Mouse (Mus musculus) lung, embryonic 15.5 days (tissue): ENCODE results near the gene A430033K04Rik. TPM values are rescaled to one million over a fixed set of nuclear protein-coding genes. Genes with fewer than 3 reads are reported as not detected.

Experiments
- ATAC-seq: fragments of 200-750 bp; cut with Nextera tagmentation; 2 replicates; pipeline ENCODE4 v1.8.0; 2017; ENCODE audit warnings: moderate number of reproducible peaks, borderline replicate concordance; ENCODE audit not compliant: low FRiP score, low TSS enrichment; ENCODE audit errors: extremely low read depth
- H3K27ac ChIP-seq: fragments of 300-500 bp; sonication (generic); 2 replicates; pipeline ENCODE4 v1.5.1; 2015; ENCODE audit warnings: moderate library complexity, mild to moderate bottlenecking, inconsistent platforms
- H3K27me3 ChIP-seq: fragments of 300-500 bp; sonication (generic); 2 replicates; pipeline ENCODE4 v1.6.1; 2015; ENCODE audit warnings: inconsistent platforms
- H3K36me3 ChIP-seq: fragments of 300-500 bp; sonication (generic); 2 replicates; pipeline ENCODE4 v1.6.1; 2015; ENCODE audit warnings: inconsistent platforms
- H3K4me1 ChIP-seq: fragments of 300-500 bp; sonication (generic); 2 replicates; pipeline ENCODE4 v1.6.1; 2015; ENCODE audit warnings: inconsistent platforms
- H3K4me2 ChIP-seq: fragments of 300-500 bp; sonication (generic); 2 replicates; pipeline ENCODE4 v1.6.1; 2015; ENCODE audit warnings: inconsistent platforms, mild to moderate bottlenecking, moderate library complexity
- H3K4me3 ChIP-seq: fragments of 300-500 bp; sonication (generic); 2 replicates; pipeline ENCODE4 v1.5.1; 2015; ENCODE audit warnings: mild to moderate bottlenecking, inconsistent platforms
- H3K9ac ChIP-seq: fragments of 300-500 bp; sonication (generic); 2 replicates; pipeline ENCODE4 v1.6.1; 2015; ENCODE audit warnings: inconsistent platforms
- H3K9me3 ChIP-seq: fragments of 300-500 bp; sonication (generic); 2 replicates; pipeline ENCODE4 v1.6.1; 2016; ENCODE audit warnings: inconsistent platforms
- WGBS: fragments of 180-500 bp; shearing (Covaris S2); methylation state at CpG from one replicate; pipeline ENCODE4 v1.1.7; 2015; 5-methylcytosine and 5-hydroxymethylcytosine counted together
- polyA plus RNA-seq: library from polyadenylated mRNA; unstranded; fragments of >200 nt; fragmentation: Nextera tagmentation; extraction: Ambion mirVana; gene quantifications from 2 replicates; pipeline ENCODE4 v1.2.1, GENCODE M21; 2015

Gene A430033K04Rik
- polyA plus RNA-seq, 1 experiment from 2014 or later: 15.7 TPM

- Histone ChIP-seq H3K27ac (no peak overlapping the region), H3K36me3 (no peaks in the 10 kb centered on the region), H3K27me3 (no peaks in the 10 kb centered on the region), H3K4me2 (no peak overlapping the region), H3K9ac (no peak overlapping the region), H3K4me1 (no peaks in the 10 kb centered on the region), H3K4me3 (no peak overlapping the region), H3K9me3 (no peaks in the 10 kb centered on the region)
- ATAC-seq: no peak
- WGBS: 92% methylated on average over 3 of the region's 3 CpGs
Observed at GRCm38 (mm10) chr5:138657407-138657806, 34.7 kb downstream of the A430033K04Rik start.

GRCm38 (mm10) chr5:138657854-138658253 is 35.2 kb downstream of the A430033K04Rik start:
- 28% methylated on average over 6 of the region's 6 CpGs for WGBS
- H3K27ac ChIP-seq: no peak overlapping the region
- H3K4me2 ChIP-seq: no peak overlapping the region
- 0 out of 2 replicates have a peak, but pooled peaks have one; percentile 55 for ATAC-seq
- no peaks in the 10 kb centered on the region for H3K27me3 ChIP-seq
- no peaks in the 10 kb centered on the region for H3K36me3 ChIP-seq
- no peaks in the 10 kb centered on the region for H3K4me1 ChIP-seq
- H3K4me3 ChIP-seq: no peak overlapping the region
- H3K9me3 ChIP-seq: no peaks in the 10 kb centered on the region
- no peak overlapping the region for H3K9ac ChIP-seq

GRCm38 (mm10) chr5:138658922-138659321 is 36.3 kb downstream of the A430033K04Rik start:
- 11% methylated on average over 5 of the region's 5 CpGs for WGBS
- Histone ChIP-seq H3K4me1 (no peaks in the 10 kb centered on the region), H3K9me3 (no peaks in the 10 kb centered on the region), H3K27ac (no peak overlapping the region), H3K4me3 (no peak overlapping the region), H3K36me3 (no peaks in the 10 kb centered on the region), H3K4me2 (no peak overlapping the region), H3K9ac (no peak overlapping the region), H3K27me3 (no peaks in the 10 kb centered on the region)
- ATAC-seq: no peak

GRCm38 (mm10) chr5:138683023-138683766 is 60.5 kb downstream of the A430033K04Rik start:
- no peak for ATAC-seq

GRCm38 (mm10) chr5:138683821-138684220 is 61.2 kb downstream of the A430033K04Rik start:
- Histone ChIP-seq H3K27ac (no peak overlapping the region), H3K4me3 (no peak overlapping the region), H3K27me3 (no peaks in the 10 kb centered on the region), H3K36me3 (no peaks in the 10 kb centered on the region), H3K4me1 (no peaks in the 10 kb centered on the region), H3K9ac (no peak overlapping the region), H3K9me3 (no peaks in the 10 kb centered on the region), H3K4me2 (no peak overlapping the region)
- no peak for ATAC-seq
- 95% methylated on average over 7 of the region's 7 CpGs for WGBS

More at GRCm38 (mm10) chr5:138683023-138683766, 60.5 kb downstream of the A430033K04Rik start:
- 49% methylated on average over 8 of the region's 8 CpGs for WGBS
- Histone ChIP-seq H3K4me3 (no peak overlapping the region), H3K36me3 (no peaks in the 10 kb centered on the region), H3K9ac (no peak overlapping the region), H3K9me3 (no peaks in the 10 kb centered on the region), H3K4me1 (no peaks in the 10 kb centered on the region), H3K27me3 (no peaks in the 10 kb centered on the region), H3K27ac (no peak overlapping the region), H3K4me2 (no peak overlapping the region)

- Histone ChIP-seq H3K27me3 (no peaks in the 10 kb centered on the region), H3K9ac (no peak overlapping the region), H3K9me3 (no peaks in the 10 kb centered on the region), H3K27ac (no peak overlapping the region), H3K4me1 (no peaks in the 10 kb centered on the region), H3K4me3 (no peak overlapping the region), H3K36me3 (no peaks in the 10 kb centered on the region), H3K4me2 (no peak overlapping the region)
- ATAC-seq: no peak
- WGBS: 51% methylated on average over 5 of the region's 5 CpGs
Observed at GRCm38 (mm10) chr5:138687453-138687852, 64.8 kb downstream of the A430033K04Rik start.

- Histone ChIP-seq H3K9ac (no peak overlapping the region), H3K4me2 (no peak overlapping the region), H3K9me3 (no peaks in the 10 kb centered on the region), H3K27ac (no peak overlapping the region), H3K27me3 (no peaks in the 10 kb centered on the region), H3K36me3 (no peaks in the 10 kb centered on the region), H3K4me3 (no peak overlapping the region), H3K4me1 (no peaks in the 10 kb centered on the region)
- no peak for ATAC-seq
- WGBS: 73% methylated on average over 5 of the region's 5 CpGs
Observed at GRCm38 (mm10) chr5:138689254-138689653, 66.6 kb downstream of the A430033K04Rik start.

GRCm38 (mm10) chr5:138692936-138693570 is 70.4 kb downstream of the A430033K04Rik start:
- ATAC-seq: no peak
- Histone ChIP-seq H3K9ac (no peak overlapping the region), H3K36me3 (no peaks in the 10 kb centered on the region), H3K9me3 (no peaks in the 10 kb centered on the region), H3K4me1 (no peaks in the 10 kb centered on the region), H3K4me2 (no peak overlapping the region), H3K27me3 (no peaks in the 10 kb centered on the region), H3K27ac (no peak overlapping the region), H3K4me3 (no peak overlapping the region)

- Histone ChIP-seq H3K4me2 (no peak overlapping the region), H3K27me3 (no peaks in the 10 kb centered on the region), H3K36me3 (no peaks in the 10 kb centered on the region), H3K27ac (no peak overlapping the region), H3K9ac (no peak overlapping the region), H3K4me1 (no peaks in the 10 kb centered on the region), H3K4me3 (no peak overlapping the region), H3K9me3 (no peaks in the 10 kb centered on the region)
- ATAC-seq: no peak
- 36% methylated on average over 2 of the region's 2 CpGs for WGBS
Observed at GRCm38 (mm10) chr5:138694036-138694435, 71.4 kb downstream of the A430033K04Rik start.

- Histone ChIP-seq H3K4me1 (no peaks in the 10 kb centered on the region), H3K27ac (no peak overlapping the region), H3K27me3 (no peaks in the 10 kb centered on the region), H3K9ac (no peak overlapping the region), H3K36me3 (no peaks in the 10 kb centered on the region), H3K4me3 (no peak overlapping the region), H3K4me2 (no peak overlapping the region), H3K9me3 (no peaks in the 10 kb centered on the region)
- ATAC-seq: no peak
- WGBS: 39% methylated on average over 4 of the region's 4 CpGs
Observed at GRCm38 (mm10) chr5:138694496-138695167, 72.0 kb downstream of the A430033K04Rik start.

GRCm38 (mm10) chr5:138697466-138697865 is 74.8 kb downstream of the A430033K04Rik start:
- WGBS: 33% methylated on average over 6 of the region's 6 CpGs

More at GRCm38 (mm10) chr5:138697466-138697865, 74.8 kb downstream of the A430033K04Rik start:
- no peaks in the 10 kb centered on the region for H3K9me3 ChIP-seq
- no peak overlapping the region for H3K4me3 ChIP-seq
- no peak overlapping the region for H3K9ac ChIP-seq
- H3K4me2 ChIP-seq: no peak overlapping the region
- H3K27me3 ChIP-seq: no peaks in the 10 kb centered on the region
- no peak for ATAC-seq
- no peaks in the 10 kb centered on the region for H3K4me1 ChIP-seq
- no peak overlapping the region for H3K27ac ChIP-seq
- H3K36me3 ChIP-seq: no peaks in the 10 kb centered on the region
